Mouse (Mus musculus): ENCODE measurements at regions not wholly inside any gene's neighbourhood (a gene's known extent, or its start where the extent isn't known, plus 50 kb on each side); places are given as distances from the start of the nearest gene placed in this dataset.

DNA sequence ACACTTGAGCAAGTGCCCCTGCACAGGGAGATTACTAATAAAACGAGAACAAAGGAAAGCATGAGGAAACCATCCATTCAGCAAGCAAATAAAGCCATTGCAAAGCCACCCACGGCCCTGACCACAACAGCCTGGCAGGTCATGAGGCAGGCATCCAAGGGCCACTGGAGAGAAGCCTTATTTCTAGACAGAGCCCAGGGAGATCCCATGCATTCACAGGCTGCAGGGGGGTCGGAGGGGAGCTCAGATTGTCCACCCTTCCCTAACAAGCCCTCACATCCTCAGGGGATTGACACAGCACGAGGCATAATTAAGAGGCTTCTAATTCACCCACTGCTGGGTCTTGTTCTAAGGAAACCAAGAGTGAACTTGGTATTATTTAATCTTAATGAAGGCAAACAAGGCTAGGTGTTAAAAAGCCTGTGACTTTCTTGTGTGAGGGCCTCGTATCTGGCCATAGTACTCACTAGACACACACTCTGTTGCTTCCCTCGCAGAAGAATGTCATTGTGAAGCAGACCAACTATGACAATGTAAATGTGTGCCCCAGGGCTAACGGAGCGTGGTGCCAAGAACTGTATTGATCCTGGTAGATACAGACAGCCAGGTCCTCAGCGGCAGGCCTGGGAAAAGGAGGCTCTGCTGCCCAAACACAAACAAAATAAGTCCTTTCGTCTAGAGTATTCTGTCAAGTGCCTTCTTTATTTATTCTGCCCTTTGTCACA lies 303.6 kb upstream of the Slc24a5 start:
- H3K4me3 ChIP-seq (ENCODE audit: insufficient read depth, poor library complexity, severe bottlenecking), result no peak overlapping the region
- H3K36me3 ChIP-seq (ENCODE audit: control insufficient read depth, insufficient read depth), result no peaks in the 10 kb centered on the region
- H3ac ChIP-seq (ENCODE audit: control insufficient read depth, insufficient read length, low read depth), result no peak overlapping the region
- TF ChIP-seq MAX (IDR thresholded peaks at IDR 0.05), result no peak
- no peak for TF ChIP-seq MYOG (IDR thresholded peaks at IDR 0.05; ENCODE audit: control insufficient read depth, extremely low read depth, insufficient read length)
- no peak for TF ChIP-seq CTCF (IDR thresholded peaks at IDR 0.05; ENCODE audit: control insufficient read depth, insufficient read depth, insufficient read length)
- no peak for TF ChIP-seq CEBPB (IDR thresholded peaks at IDR 0.05; ENCODE audit: low read depth)
- TF ChIP-seq FOSL1 (IDR thresholded peaks at IDR 0.05; ENCODE audit: insufficient read depth, low read length, poor library complexity, severe bottlenecking), result no peak
- no peak for TF ChIP-seq MYOD1 (IDR thresholded peaks at IDR 0.05; ENCODE audit: control insufficient read depth, insufficient read length, low read depth)
- no peak for TF ChIP-seq USF1 (IDR thresholded peaks at IDR 0.05; ENCODE audit: low read depth)
- H3K27me3 ChIP-seq (ENCODE audit: control insufficient read depth, insufficient read depth, insufficient read length), result no peaks in the 10 kb centered on the region
- no peaks in the 10 kb centered on the region for H3K79me2 ChIP-seq (ENCODE audit: control insufficient read depth, insufficient read depth)
- no peaks in the 10 kb centered on the region for H3K79me3 ChIP-seq (ENCODE audit: low read depth)

DNA sequence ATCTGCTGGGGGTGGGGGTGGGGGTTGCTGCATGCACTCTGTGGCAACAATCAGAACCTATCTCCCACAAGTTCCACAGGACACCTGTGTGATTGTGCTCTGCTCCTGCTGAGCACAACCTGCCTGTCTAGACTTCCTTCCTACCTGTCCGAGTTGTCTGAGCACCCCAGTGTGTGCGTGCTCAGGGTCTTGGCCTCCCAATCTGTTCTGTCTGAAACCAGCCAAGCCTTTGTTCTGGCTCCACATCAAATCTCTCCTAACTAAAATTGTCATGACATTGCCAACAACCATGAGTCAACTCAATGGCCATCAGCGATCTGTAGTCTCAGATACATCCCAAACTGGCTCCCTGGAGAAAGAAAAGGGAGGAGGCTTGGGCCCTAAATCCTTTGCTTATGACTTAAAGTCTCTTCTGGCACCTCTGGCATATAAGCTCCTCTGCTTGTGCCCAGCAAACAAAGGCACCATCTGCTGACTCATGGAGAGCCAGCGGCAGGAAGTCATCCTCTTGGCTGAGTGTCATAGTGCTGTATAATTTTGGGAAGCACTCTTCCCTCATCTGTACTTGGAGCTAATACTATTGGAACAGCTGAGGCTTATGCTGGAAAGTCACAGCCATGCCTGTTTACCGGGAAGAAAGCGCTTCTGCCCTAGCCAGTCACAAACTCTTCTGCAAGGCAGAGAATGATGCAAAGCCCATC lies 298.5 kb upstream of the Slc24a5 start:
- Histone ChIP-seq H3K4me3 (ENCODE audit: insufficient read depth, poor library complexity, severe bottlenecking) (no peak overlapping the region), H3K27me3 (ENCODE audit: control insufficient read depth, insufficient read depth, insufficient read length) (no peaks in the 10 kb centered on the region), H3K36me3 (ENCODE audit: control insufficient read depth, insufficient read depth) (no peaks in the 10 kb centered on the region), H3ac (ENCODE audit: control insufficient read depth, insufficient read length, low read depth) (no peak overlapping the region), H3K79me3 (ENCODE audit: low read depth) (no peaks in the 10 kb centered on the region), H3K79me2 (ENCODE audit: control insufficient read depth, insufficient read depth) (no peaks in the 10 kb centered on the region)
- TF ChIP-seq MYOD1 (IDR thresholded peaks at IDR 0.05; ENCODE audit: control insufficient read depth, insufficient read length, low read depth) (no peak), CEBPB (IDR thresholded peaks at IDR 0.05; ENCODE audit: low read depth) (no peak), FOSL1 (IDR thresholded peaks at IDR 0.05; ENCODE audit: insufficient read depth, low read length, poor library complexity, severe bottlenecking) (no peak), USF1 (IDR thresholded peaks at IDR 0.05; ENCODE audit: low read depth) (no peak), MYOG (IDR thresholded peaks at IDR 0.05; ENCODE audit: control insufficient read depth, extremely low read depth, insufficient read length) (no peak)

DNA sequence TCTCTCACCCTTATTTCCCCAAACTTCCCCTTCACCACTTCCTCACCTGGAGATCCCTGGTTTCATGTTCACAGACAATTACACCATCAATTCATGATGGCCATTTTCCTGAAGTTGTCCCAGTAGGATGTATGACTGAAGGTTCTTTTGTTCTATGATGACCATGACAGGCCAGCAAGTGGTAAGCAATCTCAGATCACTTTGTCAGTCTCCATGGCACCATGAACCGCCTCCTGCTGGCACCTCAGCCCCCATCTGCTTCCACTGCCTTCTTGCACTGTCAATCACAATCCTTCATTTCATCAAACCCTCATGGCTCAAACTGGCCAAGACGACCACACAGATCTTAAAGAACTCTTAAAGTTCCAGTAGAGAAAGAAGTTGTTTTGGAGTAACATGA lies 297.9 kb upstream of the Slc24a5 start:
- Histone ChIP-seq H3K4me3 (ENCODE audit: insufficient read depth, poor library complexity, severe bottlenecking) (no peak overlapping the region), H3K36me3 (ENCODE audit: control insufficient read depth, insufficient read depth) (no peaks in the 10 kb centered on the region), H3K27me3 (ENCODE audit: control insufficient read depth, insufficient read depth, insufficient read length) (no peaks in the 10 kb centered on the region), H3ac (ENCODE audit: control insufficient read depth, insufficient read length, low read depth) (no peak overlapping the region), H3K79me2 (ENCODE audit: control insufficient read depth, insufficient read depth) (no peaks in the 10 kb centered on the region), H3K79me3 (ENCODE audit: low read depth) (no peaks in the 10 kb centered on the region)
- TF ChIP-seq FOSL1 (IDR thresholded peaks at IDR 0.05; ENCODE audit: insufficient read depth, low read length, poor library complexity, severe bottlenecking), result no peak
- TF ChIP-seq MYOG (IDR thresholded peaks at IDR 0.05; ENCODE audit: control insufficient read depth, extremely low read depth, insufficient read length), result no peak
- TF ChIP-seq CEBPB (IDR thresholded peaks at IDR 0.05; ENCODE audit: low read depth), result no peak
- no peak for TF ChIP-seq MYOD1 (IDR thresholded peaks at IDR 0.05; ENCODE audit: control insufficient read depth, insufficient read length, low read depth)
- TF ChIP-seq MAX (IDR thresholded peaks at IDR 0.05), result no peak
- TF ChIP-seq USF1 (IDR thresholded peaks at IDR 0.05; ENCODE audit: low read depth), result no peak
- TF ChIP-seq CTCF (IDR thresholded peaks at IDR 0.05; ENCODE audit: control insufficient read depth, insufficient read depth, insufficient read length), result no peak

DNA sequence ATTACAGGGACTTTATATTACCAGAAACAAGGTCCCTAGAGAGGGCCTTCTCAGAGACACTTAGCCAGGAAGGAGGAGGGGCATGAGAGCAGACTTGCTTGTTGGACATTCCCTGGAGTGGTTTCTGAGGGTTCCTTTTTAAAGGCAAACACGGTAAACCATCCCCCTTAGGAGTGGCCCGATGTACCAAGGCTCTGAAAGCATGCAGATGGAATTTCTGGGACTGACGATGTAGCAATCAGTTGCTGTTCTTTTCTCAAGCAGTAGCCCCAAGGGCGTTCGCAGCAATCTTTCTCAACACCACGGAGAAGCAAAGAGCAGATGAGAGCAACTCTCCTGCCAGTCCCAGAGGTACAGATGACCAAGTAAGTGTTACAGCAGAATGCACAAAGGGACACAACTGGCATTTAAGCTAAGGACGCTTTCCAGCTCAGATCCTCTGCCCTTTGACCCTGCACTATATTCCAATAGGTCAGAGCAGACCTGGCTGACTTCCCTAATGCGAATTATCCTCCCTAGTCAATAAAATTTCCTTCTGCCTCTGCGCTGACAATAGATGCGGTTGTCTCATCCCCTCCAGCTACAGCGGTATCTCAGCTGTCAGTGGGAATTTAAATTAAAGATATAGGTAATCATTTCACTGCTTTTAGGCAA lies 295.7 kb upstream of the Slc24a5 start:
- no peak for TF ChIP-seq MYOG (IDR thresholded peaks at IDR 0.05; ENCODE audit: control insufficient read depth, extremely low read depth, insufficient read length)
- no peak for TF ChIP-seq CTCF (IDR thresholded peaks at IDR 0.05; ENCODE audit: control insufficient read depth, insufficient read depth, insufficient read length)
- TF ChIP-seq USF1 (IDR thresholded peaks at IDR 0.05; ENCODE audit: low read depth), result no peak
- TF ChIP-seq MYOD1 (IDR thresholded peaks at IDR 0.05; ENCODE audit: control insufficient read depth, insufficient read length, low read depth), result no peak
- no peak for TF ChIP-seq MAX (IDR thresholded peaks at IDR 0.05)
- no peak for TF ChIP-seq FOSL1 (IDR thresholded peaks at IDR 0.05; ENCODE audit: insufficient read depth, low read length, poor library complexity, severe bottlenecking)
- TF ChIP-seq CEBPB (IDR thresholded peaks at IDR 0.05; ENCODE audit: low read depth), result no peak
- no peaks in the 10 kb centered on the region for H3K36me3 ChIP-seq (ENCODE audit: control insufficient read depth, insufficient read depth)
- no peaks in the 10 kb centered on the region for H3K27me3 ChIP-seq (ENCODE audit: control insufficient read depth, insufficient read depth, insufficient read length)
- H3ac ChIP-seq (ENCODE audit: control insufficient read depth, insufficient read length, low read depth), result no peak overlapping the region
- no peak overlapping the region for H3K4me3 ChIP-seq (ENCODE audit: insufficient read depth, poor library complexity, severe bottlenecking)
- no peaks in the 10 kb centered on the region for H3K79me2 ChIP-seq (ENCODE audit: control insufficient read depth, insufficient read depth)
- H3K79me3 ChIP-seq (ENCODE audit: low read depth), result no peaks in the 10 kb centered on the region

DNA sequence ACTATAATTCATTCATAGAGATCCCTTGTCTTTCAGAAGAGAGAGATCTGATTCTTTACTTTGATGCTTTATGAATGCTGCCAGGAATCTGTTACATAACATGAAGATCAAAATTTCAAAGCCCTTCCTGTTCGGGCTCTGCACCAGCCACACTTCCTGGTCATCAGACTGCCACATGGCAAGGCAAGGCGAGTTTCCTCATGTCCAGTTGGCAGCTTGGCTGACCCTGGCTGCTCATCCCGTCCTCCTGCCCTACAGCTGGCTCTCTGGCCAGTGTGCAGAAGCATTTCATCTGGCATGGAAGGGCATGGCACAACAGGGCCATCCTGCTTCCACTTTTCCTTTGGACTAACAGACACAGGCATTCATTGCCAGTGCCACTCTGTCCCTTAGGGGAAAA lies 292.2 kb upstream of the Slc24a5 start:
- Histone ChIP-seq H3K4me3 (ENCODE audit: insufficient read depth, poor library complexity, severe bottlenecking) (no peak overlapping the region), H3K27me3 (ENCODE audit: control insufficient read depth, insufficient read depth, insufficient read length) (no peaks in the 10 kb centered on the region), H3K79me2 (ENCODE audit: control insufficient read depth, insufficient read depth) (no peaks in the 10 kb centered on the region), H3K79me3 (ENCODE audit: low read depth) (no peaks in the 10 kb centered on the region), H3K36me3 (ENCODE audit: control insufficient read depth, insufficient read depth) (no peaks in the 10 kb centered on the region), H3ac (ENCODE audit: control insufficient read depth, insufficient read length, low read depth) (no peak overlapping the region)
- TF ChIP-seq CTCF (IDR thresholded peaks at IDR 0.05; ENCODE audit: control insufficient read depth, insufficient read depth, insufficient read length), result no peak
- TF ChIP-seq MAX (IDR thresholded peaks at IDR 0.05), result no peak
- TF ChIP-seq FOSL1 (IDR thresholded peaks at IDR 0.05; ENCODE audit: insufficient read depth, low read length, poor library complexity, severe bottlenecking), result no peak
- TF ChIP-seq USF1 (IDR thresholded peaks at IDR 0.05; ENCODE audit: low read depth), result no peak
